Mouse (Mus musculus) heart, postnatal 0 days (tissue): ENCODE measurements at regions not wholly inside any gene's neighbourhood (a gene's known extent, or its start where the extent isn't known, plus 50 kb on each side); places are given as distances from the start of the nearest gene placed in this dataset.

ENCODE experiments used
- ATAC-seq: fragments of 200-750 bp; cut with Nextera tagmentation; 2 replicates; pipeline ENCODE4 v1.8.0; 2017; ENCODE audit warnings: low read depth, moderate number of reproducible peaks, moderate library complexity; ENCODE audit not compliant: insufficient read depth
- DNase-seq: peaks from one replicate; pipeline ENCODE4 v3.0.0-alpha.2; 2016; ENCODE audit warnings: low spot score
- H3K27ac ChIP-seq: fragments of 300-500 bp; sonication (generic); 2 replicates; pipeline ENCODE4 v1.5.1; 2014; ENCODE audit warnings: low read depth, mild to moderate bottlenecking
- H3K27me3 ChIP-seq: fragments of 300-500 bp; sonication (generic); 2 replicates; pipeline ENCODE4 v1.6.1; 2014; ENCODE audit warnings: low read length, mixed read lengths; ENCODE audit not compliant: control insufficient read depth, insufficient read depth
- H3K36me3 ChIP-seq: fragments of 300-500 bp; sonication (generic); replicated peaks from 2 replicates; pipeline ENCODE4 v1.6.1; 2014; ENCODE audit warnings: low read length, mixed read lengths; ENCODE audit not compliant: control insufficient read depth, insufficient read depth
- H3K4me1 ChIP-seq: fragments of 300-500 bp; sonication (generic); 2 replicates; pipeline ENCODE4 v1.6.1; 2014; ENCODE audit warnings: antibody characterized with exemption; ENCODE audit not compliant: control insufficient read depth, insufficient read depth
- H3K4me2 ChIP-seq: fragments of 300-500 bp; sonication (generic); 2 replicates; pipeline ENCODE4 v1.6.1; 2014; ENCODE audit warnings: low read depth, mild to moderate bottlenecking, low read length, moderate library complexity
- H3K4me3 ChIP-seq: fragments of 300-500 bp; sonication (generic); 2 replicates; pipeline ENCODE4 v1.5.1; 2014; ENCODE audit warnings: low read depth, low read length
- H3K9ac ChIP-seq: fragments of 300-500 bp; sonication (generic); replicated peaks from 2 replicates; pipeline ENCODE4 v1.6.1; 2014; ENCODE audit warnings: low read depth, low read length, mixed read lengths
- H3K9me3 ChIP-seq: fragments of 300-500 bp; sonication (generic); replicated peaks from 2 replicates; pipeline ENCODE4 v1.6.1; 2016; ENCODE audit warnings: low read length; ENCODE audit not compliant: control insufficient read depth
- CTCF ChIP-seq: IDR thresholded peaks from 2 replicates; pipeline ENCODE4 v1.5.1; 2016; ENCODE audit warnings: antibody characterized with exemption, control low read depth, low read depth
- EP300 ChIP-seq: IDR thresholded peaks from 2 replicates; pipeline ENCODE4 v1.6.1; 2016; ENCODE audit warnings: antibody characterized with exemption, low read depth
- WGBS: fragments of 180-500 bp; shearing (Covaris S2); extraction: QIAGEN DNeasy Blood & Tissue Kit; methylation state at CpG from one replicate; pipeline ENCODE4 v1.1.7; 2014; 5-methylcytosine and 5-hydroxymethylcytosine counted together

DNA sequence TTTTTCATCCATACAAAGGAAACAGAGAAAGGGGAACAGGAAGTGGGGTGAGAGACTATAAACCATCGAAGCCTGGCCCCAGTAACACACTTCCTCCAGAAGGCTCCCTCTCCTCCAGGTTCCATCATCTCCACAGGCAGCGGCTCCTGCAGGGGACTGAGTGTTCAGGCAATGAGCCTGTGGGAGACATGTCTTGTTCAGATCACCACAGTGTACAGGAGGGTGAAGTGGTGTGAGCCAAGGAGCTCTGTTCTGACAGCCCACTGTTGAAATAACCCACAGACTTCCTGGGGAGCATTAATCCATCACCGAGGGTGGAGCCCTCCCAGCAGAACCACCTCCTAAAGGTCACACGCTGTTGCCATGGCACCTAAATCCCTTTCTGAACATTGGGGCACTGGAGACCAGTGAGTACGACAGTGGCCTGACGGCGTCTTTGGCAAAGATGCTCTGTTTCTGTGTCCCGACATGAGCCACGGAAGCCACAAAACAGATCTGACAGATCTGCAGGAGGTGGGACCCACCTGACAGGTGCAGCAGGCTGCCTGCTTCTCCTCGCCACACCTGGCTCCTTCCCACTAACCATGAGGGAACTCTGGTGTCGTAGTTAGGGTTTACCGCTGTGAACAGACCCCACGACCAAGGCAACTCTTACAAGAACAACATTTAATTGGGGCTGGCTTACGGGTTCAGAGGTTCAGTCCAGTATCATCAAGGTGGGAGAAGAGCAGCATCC lies 60.9 kb downstream of the Psmg1 start:
- no peak overlapping the region for H3K4me2 ChIP-seq
- H3K9me3 ChIP-seq, result no peaks in the 10 kb centered on the region
- no peak overlapping the region for H3K9ac ChIP-seq
- no peaks in the 10 kb centered on the region for H3K27me3 ChIP-seq
- H3K36me3 ChIP-seq, result no peaks in the 10 kb centered on the region
- H3K4me3 ChIP-seq, result no peak overlapping the region
- H3K4me1 ChIP-seq, result no peaks in the 10 kb centered on the region; the same call in 1 of the 2 replicates
- TF ChIP-seq CTCF, result no peak
- no peak for TF ChIP-seq EP300
- peak overlapping the region; percentile 7; the same call in 1 of the 2 replicates for H3K27ac ChIP-seq
- no peak for DNase-seq
- no peak for ATAC-seq
- 72% methylated on average over 14 of the region's 14 CpGs for WGBS

DNA sequence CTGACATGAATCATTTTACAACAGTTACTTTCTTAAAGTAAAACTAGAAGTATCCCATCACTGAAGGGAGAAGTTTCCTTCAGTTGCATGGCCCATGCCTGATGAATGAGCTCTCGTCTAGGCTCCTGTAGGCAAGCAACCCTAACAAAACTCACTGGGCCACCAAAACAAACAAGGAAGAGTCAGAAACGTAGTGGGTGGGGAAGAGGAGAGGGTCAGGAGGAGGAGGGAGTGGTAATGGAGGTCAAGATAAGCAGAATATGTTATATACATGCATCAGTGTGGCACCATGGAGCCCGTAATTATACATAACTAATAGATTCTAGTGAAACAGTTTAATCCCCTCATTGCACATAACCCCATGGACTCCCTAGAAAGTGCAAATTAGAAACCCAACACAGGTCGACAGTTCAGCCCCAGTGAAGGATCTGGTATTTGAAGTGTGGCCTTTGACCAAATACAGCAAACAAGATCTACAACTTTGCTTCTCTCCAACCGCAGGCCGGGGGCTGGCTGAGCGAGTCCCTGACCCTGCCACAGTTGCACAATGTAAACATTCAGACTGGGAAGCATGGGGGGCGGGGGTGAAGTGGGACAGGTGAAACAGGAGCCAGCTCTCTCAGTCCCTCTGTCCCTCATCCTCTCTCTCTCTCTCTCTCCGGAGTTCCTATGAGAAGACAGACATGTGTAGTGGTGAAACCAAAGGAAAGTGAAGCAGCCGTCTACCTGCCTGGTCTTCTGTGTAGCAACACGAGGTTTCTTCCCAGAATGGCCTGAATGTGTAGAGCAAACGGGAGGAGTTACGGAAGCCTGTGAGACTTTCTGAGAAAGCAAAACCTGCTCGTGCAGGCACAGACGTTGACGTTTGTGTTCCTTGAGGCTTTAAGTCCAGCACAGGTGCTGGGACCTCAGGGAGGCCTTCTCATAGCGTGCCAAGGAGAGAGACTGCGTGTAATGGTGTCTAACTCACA lies 62.2 kb downstream of the Psmg1 start:
- Histone ChIP-seq H3K36me3 (no peaks in the 10 kb centered on the region), H3K27ac (no peak overlapping the region), H3K27me3 (no peaks in the 10 kb centered on the region), H3K9ac (no peak overlapping the region), H3K4me2 (no peak overlapping the region), H3K4me3 (no peak overlapping the region), H3K9me3 (no peaks in the 10 kb centered on the region), H3K4me1 (no peaks in the 10 kb centered on the region; the same call in 1 of the 2 replicates)
- no peak for ATAC-seq
- DNase-seq, result no peak
- no peak for TF ChIP-seq CTCF
- TF ChIP-seq EP300, result no peak
- 72% methylated on average over 18 of the region's 18 CpGs for WGBS

DNA sequence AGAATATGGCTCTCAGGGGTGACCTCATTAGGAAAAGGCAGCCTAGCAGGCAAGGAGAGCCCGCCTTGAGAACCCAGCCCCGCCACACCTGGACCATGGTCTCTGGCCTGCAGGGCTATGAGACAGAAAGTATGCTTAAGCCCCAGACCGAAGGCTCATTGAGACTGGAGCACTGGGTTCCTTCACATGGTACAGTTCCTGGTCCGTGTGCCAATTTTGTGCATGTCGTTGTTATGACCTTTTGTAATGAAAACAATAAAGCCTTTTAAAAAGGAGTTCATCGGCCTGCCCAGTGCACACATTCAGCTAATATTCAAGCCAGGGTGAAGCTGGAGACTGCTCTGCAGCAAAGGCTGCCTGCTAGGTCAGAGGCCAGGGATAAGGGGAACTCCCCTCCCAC lies 64.2 kb downstream of the Psmg1 start:
- no peaks in the 10 kb centered on the region for H3K27me3 ChIP-seq
- no peaks in the 10 kb centered on the region; the same call in 1 of the 2 replicates for H3K4me1 ChIP-seq
- ATAC-seq, result no peak
- no peak for DNase-seq
- no peak overlapping the region for H3K9ac ChIP-seq
- no peak overlapping the region for H3K27ac ChIP-seq
- TF ChIP-seq EP300 (no peak), CTCF (no peak)
- 74% methylated on average over 6 of the region's 6 CpGs for WGBS
- no peak overlapping the region for H3K4me2 ChIP-seq
- no peaks in the 10 kb centered on the region for H3K36me3 ChIP-seq
- H3K4me3 ChIP-seq, result no peak overlapping the region
- no peaks in the 10 kb centered on the region for H3K9me3 ChIP-seq

GRCm38 (mm10) chr16:95924716-95925115 lies 66.0 kb downstream of the Psmg1 start:
- TF ChIP-seq CTCF (no peak), EP300 (no peak)
- Histone ChIP-seq H3K9me3 (no peaks in the 10 kb centered on the region), H3K27ac (no peak overlapping the region), H3K36me3 (no peaks in the 10 kb centered on the region), H3K27me3 (no peaks in the 10 kb centered on the region), H3K9ac (no peak overlapping the region), H3K4me2 (no peak overlapping the region), H3K4me3 (no peak overlapping the region), H3K4me1 (no peaks in the 10 kb centered on the region; the same call in 1 of the 2 replicates)
- no peak for DNase-seq
- no peak for ATAC-seq
- WGBS, result 63% methylated on average over 8 of the region's 8 CpGs

DNA sequence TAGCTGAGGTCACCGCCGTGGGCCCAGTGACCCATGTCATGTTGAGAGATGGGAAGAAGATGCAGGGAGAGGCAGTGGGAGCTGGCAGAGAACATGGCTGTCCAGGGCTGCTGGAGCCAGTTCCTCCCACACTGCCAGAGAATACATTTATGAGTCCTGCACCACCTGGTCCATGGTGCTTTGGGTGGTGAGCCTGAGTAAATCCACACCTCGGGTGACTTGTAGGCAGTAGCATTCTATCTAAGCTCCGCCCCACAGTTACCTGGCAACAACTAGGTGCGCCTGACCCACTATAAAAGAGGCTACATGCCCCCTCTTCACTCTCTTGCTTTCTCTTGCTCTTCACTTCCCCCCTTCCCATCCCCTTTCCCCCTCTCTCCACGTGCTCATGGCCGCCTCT lies 66.8 kb downstream of the Psmg1 start:
- H3K9ac ChIP-seq, result no peak overlapping the region
- no peaks in the 10 kb centered on the region for H3K9me3 ChIP-seq
- no peak for DNase-seq
- no peak overlapping the region for H3K4me2 ChIP-seq
- ATAC-seq, result no peak
- no peak overlapping the region for H3K27ac ChIP-seq
- H3K4me1 ChIP-seq, result no peaks in the 10 kb centered on the region
- no peak overlapping the region for H3K4me3 ChIP-seq
- WGBS, result 79% methylated on average over 7 of the region's 7 CpGs
- no peaks in the 10 kb centered on the region for H3K27me3 ChIP-seq
- TF ChIP-seq CTCF (no peak), EP300 (no peak)
- H3K36me3 ChIP-seq, result no peaks in the 10 kb centered on the region
